Mouse (Mus musculus) bone marrow macrophage, adult 2 months (primary cell): ENCODE results near the gene Kcnq1.

Source experiments
- CTCF ChIP-seq: IDR thresholded peaks from 2 replicates; pipeline ENCODE4 v1.5.1; 2012; ENCODE audit warnings: low read depth, mild to moderate bottlenecking, low read length, moderate library complexity
- POLR2A ChIP-seq: IDR thresholded peaks from 2 replicates; pipeline ENCODE4 v1.6.1; 2012; ENCODE audit warnings: mild to moderate bottlenecking, low read depth, low read length, borderline replicate concordance

- TF ChIP-seq CTCF (no peak), POLR2A (no peak)
These were observed 28.8 kb upstream of the Kcnq1 start for GRCm38 (mm10) chr7:143077351-143077750.
